Mouse (Mus musculus): ENCODE data around the gene Zpbp2.
A peak's percentile ranks its signal among the peaks of the same experiment; 100 is the strongest.

DNA sequence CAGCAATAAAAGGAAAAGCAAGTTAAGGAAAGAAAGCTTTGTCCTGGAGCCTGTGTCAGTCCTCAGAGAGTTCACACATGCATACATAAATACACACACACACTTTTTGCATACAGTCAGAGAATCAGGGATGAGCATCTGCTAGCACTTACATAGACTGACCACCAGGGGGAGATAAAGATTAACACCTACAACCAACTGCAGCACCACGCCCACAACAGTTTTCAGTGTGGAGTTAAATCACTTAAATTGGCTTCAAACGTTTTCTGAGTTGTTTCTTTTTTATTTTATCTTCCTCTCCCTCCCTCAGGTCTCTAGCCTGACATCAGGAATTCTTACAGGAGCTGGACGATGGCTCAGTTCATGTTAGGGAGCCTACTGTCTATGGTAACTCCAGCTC is 55.9 kb downstream of the Zpbp2 start:
- TF ChIP-seq POLR2A (IDR thresholded peaks at IDR 0.05; ENCODE audit: control insufficient read depth, low read depth, low read length) (no peak), CTCF (IDR thresholded peaks at IDR 0.05; ENCODE audit: control insufficient read depth, insufficient read depth, insufficient replicate concordance, low read depth, low read length) (peak; percentile 13; the same call in 1 of the 2 replicates)

Data from testis, adult 2 months (tissue).